Mouse (Mus musculus) CH12.LX (cell line): Measurements from ENCODE around the gene Setd5. TPM values are rescaled to one million over a fixed set of nuclear protein-coding genes. Genes with fewer than 3 reads are reported as not detected.
A peak's percentile ranks its signal among the peaks of the same experiment; 100 is the strongest.

Source experiments
- DNase-seq: peaks from one replicate; pipeline ENCODE4 v3.0.0-alpha.2; 2013; ENCODE audit errors: extremely low read depth
- H3K27ac ChIP-seq: 2 replicates; pipeline ENCODE4 v1.5.1; 2012; ENCODE audit warnings: low read depth, mild to moderate bottlenecking, control low read depth, moderate library complexity; ENCODE audit not compliant: insufficient read depth
- H3K27me3 ChIP-seq: replicated peaks from 2 replicates; pipeline ENCODE3; 2012; ENCODE audit warnings: inconsistent platforms
- H3K36me3 ChIP-seq, 2 experiments: replicated peaks in 1 of 2; 2 replicates each; pipeline versions ENCODE3 to v1.6.1; 2012; ENCODE audit warnings: inconsistent platforms in 1 of 2, low read length in 1 of 2, mild to moderate bottlenecking in 1 of 2, mixed read lengths in 1 of 2, moderate library complexity in 1 of 2; ENCODE audit not compliant: control insufficient read depth in 1 of 2, insufficient read depth in 1 of 2
- H3K4me1 ChIP-seq, 2 experiments: 2 replicates each; pipeline ENCODE4 v1.6.1; 2012; ENCODE audit warnings: inconsistent platforms in 1 of 2, moderate library complexity in 1 of 2; ENCODE audit not compliant: insufficient read depth in 2 of 2, control insufficient read depth in 1 of 2
- H3K4me2 ChIP-seq: 2 replicates; pipeline ENCODE4 v1.6.1; 2012; ENCODE audit warnings: low read depth, mild to moderate bottlenecking, control low read depth; ENCODE audit not compliant: poor library complexity, insufficient read depth, severe bottlenecking
- H3K4me3 ChIP-seq, 3 experiments: fragments of 150-350 bp in 1 of 3; sonication (generic) in 1 of 3; replicated peaks in 1 of 3; 2 replicates each; pipeline versions ENCODE3 to v1.5.1; 2011 to 2012; ENCODE audit warnings: low read depth in 2 of 3, low read length in 2 of 3, mild to moderate bottlenecking in 2 of 3, moderate library complexity in 2 of 3, control low read depth in 1 of 3, improper control_type of control experiment in 1 of 3, inconsistent platforms in 1 of 3, mixed read lengths in 1 of 3; ENCODE audit not compliant: poor library complexity in 1 of 3
- H3K79me2 ChIP-seq: replicated peaks from 2 replicates; pipeline ENCODE4 v1.6.1; 2012; ENCODE audit warnings: mild to moderate bottlenecking, moderate library complexity; ENCODE audit not compliant: control insufficient read depth, poor library complexity, insufficient read depth, severe bottlenecking; ENCODE audit errors: extremely low read depth
- H3K9ac ChIP-seq: 2 replicates; pipeline ENCODE4 v1.6.1; 2012; ENCODE audit warnings: low read depth, mild to moderate bottlenecking, control low read depth, moderate library complexity; ENCODE audit not compliant: insufficient read depth
- H3K9me3 ChIP-seq: replicated peaks from 2 replicates; pipeline ENCODE3; 2012; ENCODE audit warnings: low read length, inconsistent platforms, mixed read lengths
- BHLHE40 ChIP-seq: IDR thresholded peaks from 2 replicates; pipeline ENCODE4 v1.6.1; 2011; ENCODE audit warnings: mild to moderate bottlenecking, low read depth, low read length, improper control_type of control experiment
- CHD1 ChIP-seq: IDR thresholded peaks from 2 replicates; pipeline ENCODE4 v1.6.1; 2012; ENCODE audit warnings: low read depth, low read length, improper control_type of control experiment, inconsistent platforms
- CHD2 ChIP-seq: IDR thresholded peaks from 2 replicates; pipeline ENCODE4 v1.6.1; 2011; ENCODE audit warnings: low read length, improper control_type of control experiment
- CTCF ChIP-seq, 2 experiments: IDR thresholded peaks in 1 of 2; conservative IDR thresholded peaks in 1 of 2; 2 replicates each; pipeline ENCODE4 v1.5.1; 2011 to 2012; ENCODE audit warnings: low read depth in 2 of 2, low read length in 2 of 2, improper control_type of control experiment in 1 of 2, inconsistent platforms in 1 of 2, mild to moderate bottlenecking in 1 of 2, moderate library complexity in 1 of 2
- E2F4 ChIP-seq: IDR thresholded peaks from 2 replicates; pipeline ENCODE4 v1.6.1; 2011; ENCODE audit warnings: low read depth, low read length, improper control_type of control experiment; ENCODE audit not compliant: insufficient replicate concordance
- ELF1 ChIP-seq: IDR thresholded peaks from 2 replicates; pipeline ENCODE4 v1.6.1; 2014; ENCODE audit warnings: low read depth, mild to moderate bottlenecking, inconsistent platforms, low read length, improper control_type of control experiment
- EP300 ChIP-seq: IDR thresholded peaks from 2 replicates; pipeline ENCODE4 v1.6.1; 2011; ENCODE audit warnings: low read length, improper control_type of control experiment
- ETS1 ChIP-seq: conservative IDR thresholded peaks from 2 replicates; pipeline ENCODE4 v1.6.1; 2012; ENCODE audit warnings: low read depth, mild to moderate bottlenecking, inconsistent platforms, low read length, improper control_type of control experiment, moderate library complexity
- GABPA ChIP-seq: IDR thresholded peaks from 2 replicates; pipeline ENCODE4 v1.6.1; 2012; ENCODE audit warnings: low read depth, low read length, improper control_type of control experiment, inconsistent platforms; ENCODE audit not compliant: insufficient replicate concordance
- HCFC1 ChIP-seq: IDR thresholded peaks from 2 replicates; pipeline ENCODE4 v1.6.1; 2012; ENCODE audit warnings: low read depth, mild to moderate bottlenecking, inconsistent platforms, low read length, improper control_type of control experiment
- IRF4 ChIP-seq: IDR thresholded peaks from 2 replicates; pipeline ENCODE4 v1.6.1; 2014; ENCODE audit warnings: low read depth, mild to moderate bottlenecking, inconsistent platforms, low read length, improper control_type of control experiment
- JUN ChIP-seq: IDR thresholded peaks from 2 replicates; pipeline ENCODE4 v1.6.1; 2011; ENCODE audit warnings: low read depth, mild to moderate bottlenecking, low read length, improper control_type of control experiment, moderate library complexity; ENCODE audit not compliant: insufficient read depth
- JUND ChIP-seq: conservative IDR thresholded peaks from 2 replicates; pipeline ENCODE4 v1.6.1; 2011; ENCODE audit warnings: low read depth, low read length, improper control_type of control experiment
- KAT2A ChIP-seq: IDR thresholded peaks from 2 replicates; pipeline ENCODE4 v1.6.1; 2012; ENCODE audit warnings: low read length, improper control_type of control experiment, inconsistent platforms; ENCODE audit not compliant: insufficient replicate concordance
- MAFK ChIP-seq: IDR thresholded peaks from 2 replicates; pipeline ENCODE4 v1.6.1; 2011; ENCODE audit warnings: low read length, improper control_type of control experiment; ENCODE audit not compliant: insufficient replicate concordance
- MAX ChIP-seq: IDR thresholded peaks from 2 replicates; pipeline ENCODE4 v1.6.1; 2011; ENCODE audit warnings: low read length, improper control_type of control experiment
- MAZ ChIP-seq: IDR thresholded peaks from 2 replicates; pipeline ENCODE4 v1.6.1; 2012; ENCODE audit warnings: low read depth, mild to moderate bottlenecking, inconsistent platforms, low read length, improper control_type of control experiment, moderate library complexity
- MEF2A ChIP-seq: IDR thresholded peaks from 2 replicates; pipeline ENCODE4 v1.6.1; 2014; ENCODE audit warnings: low read depth, mild to moderate bottlenecking, inconsistent platforms, low read length, improper control_type of control experiment, borderline replicate concordance
- MXI1 ChIP-seq: IDR thresholded peaks from 2 replicates; pipeline ENCODE4 v1.6.1; 2011; ENCODE audit warnings: mild to moderate bottlenecking, low read depth, low read length, improper control_type of control experiment
- MYC ChIP-seq: IDR thresholded peaks from 2 replicates; pipeline ENCODE4 v1.6.1; 2011; ENCODE audit warnings: low read depth, mild to moderate bottlenecking, improper control_type of control experiment, low read length
- NELFE ChIP-seq: IDR thresholded peaks from 2 replicates; pipeline ENCODE4 v1.6.1; 2011; ENCODE audit warnings: low read depth, low read length, improper control_type of control experiment
- NRF1 ChIP-seq: IDR thresholded peaks from 2 replicates; pipeline ENCODE4 v1.6.1; 2014; ENCODE audit warnings: low read depth, mild to moderate bottlenecking, inconsistent platforms, low read length, improper control_type of control experiment, moderate library complexity
- PAX5 ChIP-seq: IDR thresholded peaks from 2 replicates; pipeline ENCODE4 v1.6.1; 2012; ENCODE audit warnings: low read length, inconsistent platforms, mixed read lengths
- POLR2A ChIP-seq: IDR thresholded peaks from 2 replicates; pipeline ENCODE4 v1.6.1; 2011; ENCODE audit warnings: low read depth, mild to moderate bottlenecking, improper control_type of control experiment, low read length
- POLR2AphosphoS2 ChIP-seq: IDR thresholded peaks from 2 replicates; pipeline ENCODE4 v1.6.1; 2011; ENCODE audit warnings: low read depth, low read length, improper control_type of control experiment
- RAD21 ChIP-seq: IDR thresholded peaks from 2 replicates; pipeline ENCODE4 v1.6.1; 2011; ENCODE audit warnings: low read depth, mild to moderate bottlenecking, low read length, improper control_type of control experiment, moderate library complexity
- RCOR1 ChIP-seq: conservative IDR thresholded peaks from 2 replicates; pipeline ENCODE4 v1.6.1; 2012; ENCODE audit warnings: low read depth, mild to moderate bottlenecking, inconsistent platforms, low read length, improper control_type of control experiment
- SIN3A ChIP-seq: IDR thresholded peaks from 2 replicates; pipeline ENCODE4 v1.6.1; 2012; ENCODE audit warnings: low read length, improper control_type of control experiment, inconsistent platforms
- TBP ChIP-seq: conservative IDR thresholded peaks from 2 replicates; pipeline ENCODE4 v1.6.1; 2011; ENCODE audit warnings: low read depth, low read length, improper control_type of control experiment
- TCF12 ChIP-seq: IDR thresholded peaks from 2 replicates; pipeline ENCODE4 v1.6.1; 2014; ENCODE audit warnings: low read depth, mild to moderate bottlenecking, inconsistent platforms, low read length, improper control_type of control experiment
- UBTF ChIP-seq: IDR thresholded peaks from 2 replicates; pipeline ENCODE4 v1.6.1; 2012; ENCODE audit warnings: low read depth, mild to moderate bottlenecking, inconsistent platforms, low read length, improper control_type of control experiment, moderate library complexity
- USF1 ChIP-seq: IDR thresholded peaks from 2 replicates; pipeline ENCODE4 v1.6.1; 2014; ENCODE audit warnings: low read depth, mild to moderate bottlenecking, inconsistent platforms, low read length, improper control_type of control experiment
- USF2 ChIP-seq: conservative IDR thresholded peaks from 2 replicates; pipeline ENCODE4 v1.6.1; 2011; ENCODE audit warnings: low read depth, low read length, improper control_type of control experiment
- ZC3H11A ChIP-seq: IDR thresholded peaks from 2 replicates; pipeline ENCODE4 v1.6.1; 2012; ENCODE audit warnings: low read depth, mild to moderate bottlenecking, inconsistent platforms, low read length, improper control_type of control experiment
- ZKSCAN1 ChIP-seq: IDR thresholded peaks from 2 replicates; pipeline ENCODE4 v1.6.1; 2012; ENCODE audit warnings: low read depth, inconsistent platforms, low read length, improper control_type of control experiment, borderline replicate concordance
- ZMIZ1 ChIP-seq: IDR thresholded peaks from 2 replicates; pipeline ENCODE4 v1.6.1; 2012; ENCODE audit warnings: low read depth, mild to moderate bottlenecking, inconsistent platforms, low read length, improper control_type of control experiment
- ZNF384 ChIP-seq: IDR thresholded peaks from 2 replicates; pipeline ENCODE4 v1.6.1; 2012; ENCODE audit warnings: low read depth, low read length, improper control_type of control experiment, inconsistent platforms
- dilution Hi-C: fragments of 300-500 bp; cut with MboI; formaldehyde crosslinking; loops from 2 replicates; pipeline ENCODE4 v1.14.3; 2020; ENCODE audit warnings: low sequenced_read_pairs; ENCODE audit not compliant: extremely low pct_unique_long_range_greater_than_20kb, extremely low pct_ligation_motif_present
- in situ Hi-C: fragments of 300-500 bp; cut with MboI; formaldehyde crosslinking; loops from 3 replicates; pipeline ENCODE4 v1.14.3; 2019; ENCODE audit warnings: low sequenced_read_pairs, low pct_ligation_motif_present, low pct_unique_long_range_greater_than_20kb, mixed read lengths
- polyA plus RNA-seq: library from polyadenylated mRNA; unstranded; fragments of >175 nt; gene quantifications from 2 replicates; pipeline ENCODE4 v1.2.1, GENCODE M21; 2012; ENCODE audit warnings: low read depth; ENCODE audit not compliant: insufficient read length
- total RNA-seq, 2 experiments: library from RNA; depleted of rRNA; stranded (reverse); fragments of 300-350 nt in 1 of 2; fragments of >200 nt in 1 of 2; gene quantifications; 2 replicates each; pipeline ENCODE4 v1.2.3; 2012 to 2014

The Setd5 gene
- total RNA-seq (2012; rRNA removed): 56.8 and 57.7 TPM in 2 replicates
- total RNA-seq (2014; rRNA removed): 59.6 and 67.4 TPM in 2 replicates
- 72.1 and 80.4 TPM in 2 replicates for polyA plus RNA-seq

DNA sequence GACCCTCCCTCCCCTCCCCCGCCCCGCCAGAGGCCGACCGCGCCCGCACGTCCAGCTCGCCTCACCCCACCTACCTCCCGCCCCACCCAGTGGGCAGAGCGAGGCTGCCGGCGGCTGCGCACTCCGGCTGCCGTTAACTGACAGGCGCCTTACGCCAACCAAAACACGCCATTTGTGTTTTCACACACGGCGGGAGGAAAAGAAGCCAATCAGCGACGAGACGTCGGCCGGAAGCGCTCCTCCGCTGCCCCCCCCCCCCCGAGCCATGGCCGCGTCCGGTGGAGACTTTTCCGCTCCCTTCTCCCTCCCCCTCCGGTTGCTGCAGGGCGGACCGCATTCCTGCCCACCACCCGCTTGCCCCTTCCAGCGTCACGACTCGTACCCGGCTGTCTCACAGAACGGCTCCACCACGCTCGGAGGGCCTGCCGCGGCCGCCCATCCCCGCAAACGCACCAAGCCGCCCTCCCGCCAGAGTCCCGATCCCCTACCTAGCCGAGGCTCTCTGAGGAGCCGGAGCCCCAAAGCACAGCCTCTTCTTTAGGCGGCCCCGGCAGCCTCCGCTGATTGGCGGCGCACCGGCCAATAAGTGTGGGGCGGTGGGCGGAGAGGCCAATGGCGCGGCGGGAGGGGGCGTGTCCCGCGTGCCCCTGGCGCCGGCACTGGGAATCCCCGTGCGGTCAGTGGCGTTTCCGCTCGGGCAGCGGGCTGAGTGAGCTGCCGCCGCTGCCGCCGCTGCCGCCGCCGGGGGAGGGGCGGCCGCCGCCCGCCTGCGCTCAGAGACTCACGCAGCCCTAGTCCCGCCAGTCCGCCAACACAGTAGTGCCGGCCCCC is at the start of gene Setd5:
Gene Setd5, plus strand, starts transcription at position 680 of the 831 bp plus-strand sequence.
- peaks cover 0 to 28% of the 10 kb centered on the region in 2 experiments; a peak in 3 of 4 replicates for H3K4me1 ChIP-seq
- H3K79me2 ChIP-seq: peaks cover 72% of the 10 kb centered on the region
- peaks cover 0 to 8% of the 10 kb centered on the region in 2 experiments for H3K36me3 ChIP-seq
- peak within 1 kb of the TSS; percentile 98 for H3K27ac ChIP-seq
- H3K9ac ChIP-seq: peak within 1 kb of the TSS; percentile 98
- peak; percentile 94 for DNase-seq
- dilution Hi-C loops: no loop called here
- H3K4me3 ChIP-seq: peak within 1 kb of the TSS; percentile 85 to 90 (median 87)
- H3K4me2 ChIP-seq: peak within 1 kb of the TSS; percentile 11; the same call in 1 of the 2 replicates
- no peaks in the 10 kb centered on the region for H3K27me3 ChIP-seq
- H3K9me3 ChIP-seq: no peaks in the 10 kb centered on the region
- in situ Hi-C loops: loop anchor here (5.0 kb wide), 1 partner anchor 35 kb away; no protein-coding TSS in a partner anchor
- no peak for TF ChIP-seq CHD1
- TF ChIP-seq NELFE: peak; percentile 98
- TF ChIP-seq E2F4: peak; percentile 78; the same call in 1 of the 2 replicates
- no peak for TF ChIP-seq GABPA
- TF ChIP-seq CHD2: peak; percentile 57
- TF ChIP-seq JUND: no peak
- no peak for TF ChIP-seq ZKSCAN1
- no peak for TF ChIP-seq ZC3H11A
- TF ChIP-seq ZNF384: no peak
- TF ChIP-seq IRF4: no peak
- peak; percentile 71; the same call in 1 of the 2 replicates for TF ChIP-seq POLR2AphosphoS2
- TF ChIP-seq USF1: no peak
- TF ChIP-seq NRF1: peak; percentile 84
- 0 out of 2 replicates have a peak, but pooled peaks have one; percentile 30 for TF ChIP-seq MEF2A
- no peak for TF ChIP-seq CTCF (conservative IDR thresholded peaks at IDR 0.05 in 1 of 2, IDR thresholded peaks at IDR 0.05 in 1 of 2; ENCODE audit: low read depth in 2 of 2, low read length in 2 of 2)
- TF ChIP-seq TCF12: peak; percentile 90
- no peak for TF ChIP-seq PAX5
- TF ChIP-seq TBP: 0 out of 2 replicates have a peak, but pooled peaks have one; percentile 42
- TF ChIP-seq SIN3A: no peak; the same call in none of the 2 replicates
- no peak for TF ChIP-seq RAD21
- no peak for TF ChIP-seq USF2
- TF ChIP-seq BHLHE40: peak; percentile 53
- no peak; the same call in 1 of the 2 replicates for TF ChIP-seq MAX
- peak; percentile 98 for TF ChIP-seq ZMIZ1
- 0 out of 2 replicates have a peak, but pooled peaks have one; percentile 27 for TF ChIP-seq MXI1
- no peak for TF ChIP-seq RCOR1
- TF ChIP-seq KAT2A: peak; percentile 61; the same call in 1 of the 2 replicates
- no peak; the same call in 1 of the 2 replicates for TF ChIP-seq EP300
- no peak for TF ChIP-seq JUN
- TF ChIP-seq POLR2A: peak; percentile 95
- TF ChIP-seq MAFK: no peak
- TF ChIP-seq MYC: no peak
- peak; percentile 56; the same call in 1 of the 2 replicates for TF ChIP-seq ELF1
- no peak; the same call in 1 of the 2 replicates for TF ChIP-seq ETS1
- peak; percentile 98 for TF ChIP-seq MAZ
- TF ChIP-seq UBTF: no peak
- peak; percentile 71 for TF ChIP-seq HCFC1
